Mouse (Mus musculus): Measurements from ENCODE around the gene Dbi. TPM values are rescaled to one million over a fixed set of nuclear protein-coding genes. Genes with fewer than 3 reads are reported as not detected.
A peak's percentile ranks its signal among the peaks of the same experiment; 100 is the strongest.

Dbi gene
- total RNA-seq (2021): 100 to 1,000 TPM; 389 to 439 TPM
- long read RNA-seq, experiment 1, transcript Dbi-201 (4 exons, 569 nt): major isoform, 386 of 390 reads
- long read RNA-seq, experiment 1, partial matches to known transcripts: 2 of 390 reads
- long read RNA-seq, experiment 1, other reads (novel, unspliced or antisense): 0 of 390 reads
- long read RNA-seq, experiment 2, transcript Dbi-201 (4 exons, 569 nt): major isoform, 371 of 382 reads
- long read RNA-seq, experiment 2, partial matches to known transcripts: 2 of 382 reads
- long read RNA-seq, experiment 2, other reads (novel, unspliced or antisense): 6 of 382 reads

DNA sequence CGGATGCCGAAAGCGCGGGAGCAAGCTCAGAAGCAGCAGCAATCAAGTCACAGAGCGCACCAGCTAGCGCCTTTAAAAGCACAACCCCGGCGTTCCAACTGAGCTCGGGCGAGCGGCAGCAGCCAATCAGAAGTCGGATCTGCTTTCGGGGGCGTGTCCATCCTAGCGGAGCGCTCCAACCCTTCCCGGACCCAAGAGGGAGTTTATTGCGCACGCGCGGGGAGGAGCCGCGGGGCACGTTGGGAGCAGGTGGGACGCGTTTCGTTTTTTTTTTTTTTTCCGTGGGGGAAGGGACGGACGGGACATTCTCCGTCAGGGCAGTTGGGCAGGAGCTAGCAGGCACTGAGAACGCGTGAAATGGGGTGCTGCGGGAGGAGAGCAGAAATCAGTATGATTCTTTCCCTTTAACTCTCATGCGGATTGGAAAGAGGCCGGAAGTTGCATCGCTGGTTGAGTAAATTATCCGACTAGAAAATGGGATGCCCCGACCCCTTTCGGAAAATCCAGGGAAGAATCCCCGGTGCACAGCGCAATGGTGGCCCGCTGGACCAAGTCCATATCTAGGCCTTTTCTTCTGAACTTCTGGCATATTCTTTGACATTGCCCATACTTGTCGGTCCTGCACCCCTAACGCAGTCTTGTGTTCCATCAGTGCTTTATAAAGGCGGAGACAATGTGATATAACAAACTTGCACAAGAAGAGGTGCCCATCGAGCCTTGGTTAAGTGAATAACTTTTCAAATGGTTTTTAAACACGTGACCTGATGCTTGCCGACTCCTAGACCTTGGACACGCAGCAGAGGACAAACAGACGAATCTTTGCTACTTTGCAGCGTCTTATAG, at the start of gene Dbi, which contains the start of gene 3110009E18Rik:
Gene Dbi, minus strand, starts transcription at position 110 of the 843 bp plus-strand sequence.
Gene 3110009E18Rik, plus strand, starts transcription at position 219 of the 843 bp plus-strand sequence.
- DNase-seq (ENCODE audit: low spot score in 2 of 2): peak; percentile 95 to 99

DNA sequence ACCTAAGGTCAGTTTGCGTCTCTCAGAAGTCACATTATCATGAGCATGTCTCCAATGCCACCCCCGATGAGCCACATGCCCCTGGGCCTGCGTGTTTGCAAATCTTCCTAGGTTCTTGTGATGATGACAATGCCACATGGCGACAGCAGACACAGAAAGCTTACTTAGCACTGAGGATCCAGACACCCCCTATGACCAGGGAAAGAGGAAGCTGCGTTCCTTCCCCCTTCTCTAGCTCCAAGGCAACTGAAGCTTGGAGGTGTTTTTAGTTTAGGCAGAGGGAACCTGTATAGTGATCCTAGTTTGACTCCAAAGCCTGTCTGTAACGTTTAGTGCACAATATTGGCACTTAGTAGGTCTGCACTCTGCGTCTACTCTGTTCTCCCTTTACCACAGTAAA, 49.4 kb upstream of the Dbi start:
- no peak for DNase-seq (ENCODE audit: low spot score in 2 of 2)

- DNase-seq (ENCODE audit: low spot score in 2 of 2): no peak
These were observed 47.8 kb upstream of the Dbi start for GRCm38 (mm10) chr1:120168674-120169073.

DNA sequence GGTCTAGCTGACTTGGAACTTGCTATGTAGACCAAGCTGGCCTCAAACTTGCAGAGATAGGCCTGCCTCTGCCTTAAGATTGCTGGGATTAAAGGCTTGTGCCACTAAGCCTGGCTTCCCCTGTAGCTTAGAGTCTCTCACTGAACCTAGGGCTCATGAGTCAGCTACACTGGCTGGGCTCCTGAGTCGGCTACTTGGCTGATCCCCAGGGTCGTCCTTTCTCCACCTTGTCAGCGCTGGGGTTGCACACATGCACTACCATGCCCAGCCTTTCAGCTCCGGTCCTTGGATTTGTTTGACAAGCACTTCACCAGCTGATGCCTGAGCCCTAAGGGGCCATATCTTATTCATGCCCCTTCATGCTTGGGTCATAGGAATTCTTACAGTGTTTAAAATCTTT, 47.1 kb upstream of the Dbi start:
- no peak for DNase-seq (ENCODE audit: low spot score in 2 of 2)

DNA sequence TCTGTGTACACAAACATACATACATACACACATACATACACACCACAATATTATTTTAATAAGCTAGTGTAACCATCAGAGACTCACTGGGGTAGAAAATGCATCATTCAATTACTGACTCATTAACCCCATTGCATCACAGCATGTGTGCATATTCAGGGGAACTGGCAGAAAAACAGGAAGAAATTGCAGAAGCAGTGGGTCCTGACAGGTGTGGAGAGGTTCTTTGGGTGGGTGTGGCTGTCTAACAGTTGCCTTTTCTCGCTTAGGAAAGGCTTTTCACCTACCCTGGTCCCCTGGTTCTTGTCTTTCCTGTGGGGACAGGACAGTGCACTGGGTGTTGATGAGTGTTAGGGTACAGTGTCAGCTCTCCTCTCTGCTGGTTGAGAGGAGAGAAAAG, 41.7 kb upstream of the Dbi start:
- DNase-seq (ENCODE audit: low spot score in 2 of 2): no peak

DNA sequence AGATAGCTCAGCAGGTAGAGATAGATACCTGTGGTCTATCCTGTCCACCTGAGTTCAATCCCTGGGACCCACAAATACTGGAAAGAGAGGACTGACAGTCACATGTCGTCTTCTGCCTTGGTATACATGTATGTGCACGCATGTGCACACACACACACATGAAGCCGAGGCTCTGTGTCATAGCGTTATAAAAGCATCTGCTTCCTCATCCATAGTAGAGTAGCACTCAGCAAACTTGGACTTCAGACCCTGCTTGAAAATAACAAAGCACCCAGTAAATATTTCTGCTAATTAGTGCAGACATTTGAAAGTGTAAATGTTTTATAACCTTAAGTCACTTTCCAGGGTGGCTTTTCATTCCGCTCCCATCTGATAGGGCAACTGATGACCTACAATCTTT, 40.6 kb upstream of the Dbi start:
- DNase-seq (ENCODE audit: low spot score in 2 of 2): no peak

DNA sequence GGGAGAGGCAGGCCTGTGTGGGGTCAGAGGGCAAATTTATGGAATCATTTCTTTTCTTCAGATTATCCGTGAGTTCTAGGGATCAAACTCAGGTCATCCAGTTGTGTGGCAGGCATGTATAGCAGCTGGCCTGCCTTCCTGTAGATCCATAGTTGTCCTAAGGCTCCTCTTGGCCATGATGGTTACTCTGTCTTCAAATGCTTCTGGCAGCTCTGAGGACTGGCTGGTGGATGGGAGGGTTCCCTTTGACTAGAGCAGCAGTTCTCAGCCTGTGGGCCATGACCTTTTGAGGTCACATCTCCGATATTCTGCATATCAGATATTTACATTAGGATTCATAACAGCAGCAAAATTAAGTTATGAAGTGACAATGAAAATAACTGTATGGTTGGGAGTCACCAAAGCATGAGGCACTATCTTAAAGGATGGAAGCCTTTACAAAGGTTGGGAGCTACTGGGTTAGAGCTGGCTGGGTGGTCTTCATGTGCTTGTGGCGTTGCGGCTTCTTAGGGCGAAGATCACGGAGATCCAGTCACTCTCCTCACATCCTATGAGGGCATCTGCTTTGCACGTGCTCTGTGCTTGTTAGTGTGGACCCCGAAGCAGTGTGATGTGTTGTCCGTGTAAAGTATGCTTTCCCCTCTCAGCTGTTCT, 37.7 kb upstream of the Dbi start:
- no peak for DNase-seq (ENCODE audit: low spot score in 2 of 2)

DNA sequence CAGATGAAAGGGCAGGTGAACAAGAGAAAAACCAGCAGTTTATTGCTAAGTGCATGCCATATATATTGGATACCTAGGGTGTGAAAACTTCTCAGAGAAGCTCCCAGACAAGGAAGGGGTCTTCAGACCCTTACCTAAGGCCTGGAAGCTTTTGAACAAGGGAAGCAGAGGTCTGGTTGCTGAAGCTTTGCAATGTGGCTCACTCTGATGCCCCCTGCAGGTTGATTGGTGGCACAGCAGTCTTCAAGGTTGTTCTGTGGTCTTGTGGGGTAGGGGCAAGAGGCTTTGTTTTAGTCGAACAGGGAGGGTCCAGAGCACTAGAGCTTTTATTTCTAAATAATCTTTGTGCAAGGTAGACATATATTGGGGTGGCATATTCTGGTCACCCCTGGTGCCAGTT, 34.4 kb upstream of the Dbi start:
- no peak for DNase-seq (ENCODE audit: low spot score in 2 of 2)

GRCm38 (mm10) chr1:120154232-120154631, 33.4 kb upstream of the Dbi start:
- peak in 1 of 2 experiments; percentile 18 for DNase-seq (ENCODE audit: low spot score in 2 of 2)

- DNase-seq (ENCODE audit: low spot score in 2 of 2): no peak
These were observed 26.1 kb upstream of the Dbi start for GRCm38 (mm10) chr1:120146994-120147393.

DNA sequence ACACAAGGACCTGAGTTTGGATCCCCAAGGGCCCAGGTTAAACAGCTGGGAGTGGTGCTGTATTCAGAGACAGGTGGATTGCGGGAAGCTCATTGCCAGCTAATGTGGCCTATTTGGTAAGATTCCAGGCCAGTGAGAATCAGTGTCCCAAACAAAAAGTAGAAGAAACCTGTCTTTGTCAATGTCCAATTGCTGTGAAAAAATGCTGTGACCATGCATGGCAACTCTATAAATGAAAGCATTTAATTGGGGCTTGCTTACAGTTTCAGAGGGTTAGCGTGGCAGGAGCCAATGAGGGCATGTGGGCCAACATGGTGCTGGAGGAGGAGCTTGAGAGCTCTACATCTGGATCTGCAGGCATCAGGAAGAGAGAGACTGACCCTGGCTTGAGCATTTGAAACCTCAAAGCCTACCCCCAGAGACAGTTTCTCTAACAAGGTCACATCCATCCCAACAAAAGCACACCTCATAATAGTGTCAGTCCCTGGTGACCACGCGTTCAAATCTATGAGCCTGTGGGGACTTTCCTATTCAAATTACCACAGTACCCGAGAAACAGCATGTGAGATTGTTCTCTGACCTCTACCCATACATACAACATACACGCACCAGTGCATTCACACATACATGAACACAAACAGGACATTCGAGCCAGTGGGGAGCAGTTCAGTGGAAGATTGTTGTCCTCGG, 24.8 kb upstream of the Dbi start:
- DNase-seq (ENCODE audit: low spot score in 2 of 2): no peak

DNA sequence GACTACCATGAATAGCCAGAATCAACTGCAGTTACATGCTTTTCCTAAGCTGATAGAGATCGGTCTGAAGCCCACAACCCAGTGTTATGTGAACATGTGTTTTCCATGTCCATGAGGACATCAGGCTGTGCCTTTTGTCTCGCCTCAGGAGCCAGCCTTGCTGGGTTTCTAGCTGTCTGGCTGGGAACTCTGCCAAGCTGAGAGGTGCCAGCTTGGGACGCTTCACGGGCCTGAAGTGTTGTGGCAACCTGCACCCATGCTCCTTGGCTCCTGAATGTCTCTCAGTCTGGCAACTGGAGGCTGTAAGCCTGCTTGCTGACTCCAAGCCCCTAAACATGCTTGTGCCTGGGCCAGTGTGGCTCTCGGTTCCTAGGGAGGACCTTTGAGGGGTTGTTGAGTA, 21.7 kb upstream of the Dbi start:
- peak in 1 of 2 experiments; percentile 27 for DNase-seq (ENCODE audit: low spot score in 2 of 2)

- no peak for DNase-seq (ENCODE audit: low spot score in 2 of 2)
These were observed 19.3 kb upstream of the Dbi start for GRCm38 (mm10) chr1:120140144-120140693.

DNA sequence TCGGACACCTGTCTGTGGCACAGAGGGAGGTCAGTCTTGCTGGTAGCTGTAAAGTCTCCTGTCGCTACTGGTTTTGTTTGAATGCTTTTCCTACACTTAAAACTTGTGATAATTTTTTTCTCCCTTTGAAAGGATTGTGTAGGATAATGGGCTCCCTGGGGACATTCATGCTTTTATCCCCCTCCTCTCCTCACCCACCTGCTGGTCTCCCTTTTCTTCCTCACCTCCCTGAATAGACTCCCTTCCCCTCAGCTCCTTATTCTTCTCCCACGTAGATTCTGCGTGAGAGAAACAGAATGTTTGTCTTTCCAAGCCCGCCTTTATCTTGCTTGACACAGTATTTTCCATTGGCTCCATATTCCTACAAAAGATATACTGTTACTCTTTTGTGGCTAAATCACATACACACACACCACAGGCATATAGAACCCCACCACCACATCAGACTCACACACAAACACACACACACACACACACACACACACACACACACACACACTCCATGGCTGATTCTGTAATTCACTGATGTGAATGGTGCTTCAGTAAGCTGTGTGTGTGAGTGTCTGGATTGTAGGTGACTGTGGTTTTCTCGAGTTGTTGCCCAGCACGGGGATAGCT, 18.2 kb upstream of the Dbi start:
- no peak for DNase-seq (ENCODE audit: low spot score in 2 of 2)

DNA sequence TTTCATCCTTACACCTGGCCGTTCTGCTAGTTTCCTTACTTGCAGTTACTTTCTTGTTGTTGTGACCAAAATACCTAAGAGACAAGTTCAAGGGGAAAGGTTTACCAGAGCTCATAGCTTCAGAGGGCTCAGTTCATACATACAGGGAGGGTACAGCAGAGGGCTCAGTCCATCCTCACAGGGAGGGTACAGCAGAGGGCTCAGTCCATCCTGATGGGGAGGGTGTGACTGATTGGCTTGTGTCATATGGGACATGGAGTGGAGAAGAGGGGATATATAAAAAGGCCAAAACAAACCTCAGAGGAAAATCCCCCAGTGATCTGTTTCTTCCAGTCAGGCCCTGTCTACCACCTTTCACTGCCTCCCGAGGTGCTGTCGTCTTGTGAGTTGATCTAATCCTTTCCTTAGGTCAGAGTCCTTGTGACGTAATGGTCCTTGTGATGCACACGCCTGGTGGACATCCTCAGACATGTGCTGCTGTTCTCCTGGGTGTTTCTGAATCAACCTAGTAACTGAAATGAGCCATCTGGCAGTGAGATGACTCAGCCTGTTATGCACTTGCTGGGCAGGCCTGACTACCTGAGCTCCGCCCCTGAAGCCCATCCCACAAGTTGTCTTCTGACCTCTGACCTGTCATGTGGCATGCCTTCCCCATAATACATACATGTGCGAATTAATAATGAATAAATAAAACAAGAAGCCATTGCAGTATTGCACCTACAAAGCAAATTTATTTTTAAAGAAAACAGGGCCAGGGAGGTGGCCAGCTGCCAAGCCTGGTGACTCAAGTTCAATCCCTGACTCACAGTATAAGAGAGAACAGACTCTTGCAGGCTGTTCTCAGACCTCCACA, 15.3 kb upstream of the Dbi start:
- DNase-seq (ENCODE audit: low spot score in 2 of 2): no peak

DNA sequence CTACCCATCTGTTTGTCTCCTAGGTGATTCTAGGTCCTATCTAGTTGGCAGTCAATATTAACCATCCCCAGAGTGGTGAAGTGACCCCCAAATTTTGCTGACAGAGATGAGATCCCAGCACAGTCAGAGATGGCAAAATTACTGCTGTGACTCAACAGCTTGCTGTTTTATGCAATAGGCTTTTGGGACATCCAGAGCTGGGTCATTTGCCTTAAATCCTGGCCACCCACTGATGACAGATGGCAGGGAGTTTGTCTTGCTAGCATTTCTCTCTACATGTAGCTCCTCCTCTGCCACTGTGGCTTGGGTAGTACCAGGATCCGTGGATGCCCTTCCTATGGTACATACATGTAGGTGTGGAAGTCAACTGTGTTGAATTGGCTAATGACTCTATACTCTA, 11.5 kb upstream of the Dbi start:
- no peak for DNase-seq (ENCODE audit: low spot score in 2 of 2)

DNA sequence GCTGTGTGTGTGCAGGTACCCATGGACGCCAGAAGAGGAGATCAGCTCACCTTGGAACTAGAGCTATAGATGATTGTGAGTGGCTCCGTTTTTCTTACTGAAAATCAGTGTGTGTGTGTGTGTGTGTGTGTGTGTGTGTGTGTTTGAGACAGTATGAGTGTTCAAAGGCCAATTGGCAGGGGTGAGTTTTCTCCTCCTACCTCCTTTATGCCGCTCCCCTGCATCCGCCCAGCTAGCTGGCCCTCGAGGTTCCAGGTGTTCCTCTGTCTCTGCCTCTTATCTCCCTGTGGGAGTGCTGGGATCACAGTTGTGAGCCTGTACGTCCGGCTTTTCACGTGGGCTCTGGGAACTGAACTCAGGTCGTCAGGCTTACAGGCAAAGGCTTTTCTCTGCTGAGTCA, 5.4 kb upstream of the Dbi start:
- no peak for DNase-seq (ENCODE audit: low spot score in 2 of 2)

GRCm38 (mm10) chr1:120125471-120125870, 4.6 kb upstream of the Dbi start:
- no peak for DNase-seq (ENCODE audit: low spot score in 2 of 2)

DNA sequence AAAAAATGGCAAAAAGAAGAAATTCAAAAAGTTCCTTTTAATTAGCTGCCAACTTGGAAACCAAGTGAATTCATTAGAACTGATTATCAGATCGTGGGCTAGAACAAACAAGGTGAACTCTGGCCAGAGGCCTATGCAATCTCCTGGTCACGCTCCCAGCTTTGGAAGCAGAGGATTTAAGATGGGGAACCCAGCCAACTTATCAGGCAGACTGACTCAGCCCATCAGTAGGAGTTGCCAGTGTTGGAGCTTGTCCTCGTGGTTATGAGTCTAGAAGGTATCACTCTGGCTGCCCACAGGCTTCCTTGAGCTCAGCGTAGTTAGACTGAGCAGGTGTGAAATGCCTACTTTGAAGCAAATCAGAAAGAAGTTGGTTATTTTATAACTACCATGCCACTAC, 4.0 kb upstream of the Dbi start:
- no peak for DNase-seq (ENCODE audit: low spot score in 2 of 2)
